Mouse (Mus musculus) thymus, postnatal 25 days (tissue): ENCODE measurements around the gene Mb21d2.

ENCODE experiments used
- DNase-seq: peaks from one replicate; pipeline ENCODE4 v3.0.0; 2022

Gene Mb21d2

GRCm38 (mm10) chr16:28859009-28859288, 70.5 kb downstream of the Mb21d2 start:
- no peak for DNase-seq

GRCm38 (mm10) chr16:28858210-28859008, 71.1 kb downstream of the Mb21d2 start:
- DNase-seq: no peak

GRCm38 (mm10) chr16:28851409-28851821, 78.1 kb downstream of the Mb21d2 start:
- no peak for DNase-seq

GRCm38 (mm10) chr16:28850881-28851280, 78.6 kb downstream of the Mb21d2 start:
- no peak for DNase-seq

GRCm38 (mm10) chr16:28846123-28846522, 83.3 kb downstream of the Mb21d2 start:
- DNase-seq: no peak

GRCm38 (mm10) chr16:28845336-28845735, 84.1 kb downstream of the Mb21d2 start:
- no peak for DNase-seq

GRCm38 (mm10) chr16:28841102-28841501, 88.4 kb downstream of the Mb21d2 start:
- no peak for DNase-seq

- DNase-seq: peak; percentile 7
Measured at GRCm38 (mm10) chr16:28840075-28840974, 89.1 kb downstream of the Mb21d2 start.

GRCm38 (mm10) chr16:28839575-28839974, 89.9 kb downstream of the Mb21d2 start:
- no peak for DNase-seq

- peak; percentile 2 for DNase-seq
Measured at GRCm38 (mm10) chr16:28838016-28838415, 91.5 kb downstream of the Mb21d2 start.

- DNase-seq: no peak
Measured at GRCm38 (mm10) chr16:28832085-28832635, 97.3 kb downstream of the Mb21d2 start.

- no peak for DNase-seq
Measured at GRCm38 (mm10) chr16:28829263-28829955, 100.1 kb downstream of the Mb21d2 start.

- DNase-seq: no peak
Measured at GRCm38 (mm10) chr16:28824781-28825180, 104.7 kb downstream of the Mb21d2 start.

- DNase-seq: no peak
Measured at GRCm38 (mm10) chr16:28821774-28822173, 107.7 kb downstream of the Mb21d2 start.

GRCm38 (mm10) chr16:28818749-28819285, 110.7 kb downstream of the Mb21d2 start:
- no peak for DNase-seq

- DNase-seq: no peak
Measured at GRCm38 (mm10) chr16:28813290-28813689, 116.2 kb downstream of the Mb21d2 start.

GRCm38 (mm10) chr16:28809089-28809488, 120.4 kb downstream of the Mb21d2 start:
- no peak for DNase-seq

GRCm38 (mm10) chr16:28793115-28793514, 136.4 kb downstream of the Mb21d2 start:
- no peak for DNase-seq
